In the genomic region with DNA sequence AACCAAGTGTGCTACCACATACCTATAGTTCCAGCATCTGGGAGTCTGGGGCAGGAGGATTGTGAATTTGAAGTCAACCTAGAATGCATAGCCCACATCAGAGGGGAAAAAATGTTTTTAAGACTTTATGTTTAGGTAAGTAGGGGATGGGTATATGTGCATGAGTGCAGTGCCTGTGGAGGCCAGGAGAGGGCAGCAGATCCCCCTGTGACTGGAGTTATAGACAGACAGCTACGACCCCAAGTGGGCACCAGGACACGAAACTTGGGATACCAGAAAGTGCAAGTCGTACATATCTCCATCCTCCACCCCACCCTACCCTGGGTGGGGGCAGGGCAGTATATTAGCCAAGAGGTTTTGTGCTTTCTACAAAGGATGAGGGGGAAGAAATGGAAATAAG, we compare ENCODE assay signal across 9 mouse cellular contexts. TPM values are rescaled to one million over a fixed set of nuclear protein-coding genes. Genes with fewer than 3 reads are reported as not detected.
DNase-seq lines count a peak whose midpoint lies in the region; ATAC-seq and TF ChIP-seq lines count a peak whose summit lies in the region.
"Had no signal": no experiment of that assay in that cellular context is flagged by ENCODE, and none has a peak within 500 bp of the region (broad histone marks: within the 10 kb centered on the region; RNA-seq: fewer than 3 reads in every experiment).

No protein-coding gene starts in this region.

- TF ChIP-seq CTCF in ES-Bruce4 (IDR thresholded peaks at IDR 0.05; ENCODE audit: low read depth, low read length) = peak; percentile 99
- TF ChIP-seq CTCF in bone marrow macrophage, adult 2 months (IDR thresholded peaks at IDR 0.05; ENCODE audit: low read depth, low read length) = peak; percentile 48
- TF ChIP-seq CTCF in liver, postnatal 0 days (IDR thresholded peaks at IDR 0.05; ENCODE audit: low read depth) = peak; percentile 86

- ATAC-seq in kidney, embryonic 14.5 days (ENCODE audit: low FRiP score, low TSS enrichment) = no peak
- ATAC-seq in liver, postnatal 0 days = peak; percentile 40; the same call in 1 of the 2 replicates
- no peak for ATAC-seq in activated CD4-positive, CD25-positive, alpha-beta regulatory T cell, adult 4 months

- H3K4me1 ChIP-seq in kidney, embryonic 14.5 days (ENCODE audit: control insufficient read depth, insufficient read depth, low read length) = no peaks in the 10 kb centered on the region
- peaks cover 3% of the 10 kb centered on the region for H3K4me1 ChIP-seq in ES-Bruce4 (ENCODE audit: control insufficient read depth, insufficient read depth, low read length)
- H3K4me1 ChIP-seq in bone marrow macrophage, adult 2 months (ENCODE audit: control insufficient read depth, insufficient read depth, low read length) = no peaks in the 10 kb centered on the region
- H3K4me1 ChIP-seq in liver, postnatal 0 days (ENCODE audit: insufficient read depth) = peaks cover 4% of the 10 kb centered on the region; the same call in 1 of the 2 replicates

- no peaks in the 10 kb centered on the region for H3K9me3 ChIP-seq in kidney, embryonic 14.5 days (ENCODE audit: control insufficient read depth, low read length)
- no peaks in the 10 kb centered on the region for H3K9me3 ChIP-seq in ES-Bruce4 (replicated peaks; ENCODE audit: control insufficient read depth, insufficient read depth, low read length, poor library complexity, severe bottlenecking)
- H3K9me3 ChIP-seq in liver, postnatal 0 days (ENCODE audit: low read length) = no peaks in the 10 kb centered on the region
- H3K9me3 ChIP-seq: heart, embryonic 13.5 days had no signal

- 77% methylated on average over 3 of the region's 3 CpGs for WGBS in kidney, embryonic 14.5 days
- 37% methylated on average over 3 of the region's 3 CpGs for WGBS in liver, postnatal 0 days (ENCODE audit: insufficient replicate concordance)

- no peaks in the 10 kb centered on the region for H3K27me3 ChIP-seq in kidney, embryonic 14.5 days (ENCODE audit: control insufficient read depth, insufficient read depth, low read length)
- no peaks in the 10 kb centered on the region for H3K27me3 ChIP-seq in ES-Bruce4 (ENCODE audit: control insufficient read depth, insufficient read depth, low read length, poor library complexity, severe bottlenecking)
- H3K27me3 ChIP-seq in liver, postnatal 0 days (ENCODE audit: insufficient read depth, low read length) = no peaks in the 10 kb centered on the region
- H3K27me3 ChIP-seq: heart, embryonic 13.5 days had no signal

- no peak overlapping the region for H3K4me3 ChIP-seq in kidney, embryonic 14.5 days (ENCODE audit: low read length)
- no peak overlapping the region for H3K4me3 ChIP-seq in ES-Bruce4 (ENCODE audit: low read depth, low read length)
- no peak overlapping the region for H3K4me3 ChIP-seq in bone marrow macrophage, adult 2 months (ENCODE audit: insufficient read depth, low read length)
- no peak overlapping the region for H3K4me3 ChIP-seq in liver, postnatal 0 days (ENCODE audit: low read depth, low read length)
- H3K4me3 ChIP-seq: heart, embryonic 13.5 days had no signal

- no peak overlapping the region for H3K27ac ChIP-seq in kidney, embryonic 14.5 days (ENCODE audit: low read depth, low read length)
- no peak overlapping the region for H3K27ac ChIP-seq in ES-Bruce4 (ENCODE audit: insufficient read depth, low read length)
- no peak overlapping the region for H3K27ac ChIP-seq in bone marrow macrophage, adult 2 months (ENCODE audit: insufficient read depth, low read depth, low read length)
- H3K27ac ChIP-seq in liver, postnatal 0 days (ENCODE audit: low read depth) = no peak overlapping the region
- H3K27ac ChIP-seq: heart, embryonic 13.5 days had no signal

- no peak overlapping the region for H3K9ac ChIP-seq in kidney, embryonic 14.5 days (ENCODE audit: low read depth, low read length)
- H3K9ac ChIP-seq in ES-Bruce4 (ENCODE audit: low read depth, poor library complexity, severe bottlenecking) = no peak overlapping the region
- H3K9ac ChIP-seq in liver, postnatal 0 days (replicated peaks) = no peak overlapping the region
- H3K9ac ChIP-seq: heart, embryonic 13.5 days had no signal

- no peak overlapping the region for H3K4me2 ChIP-seq in kidney, embryonic 14.5 days (replicated peaks; ENCODE audit: low read depth, low read length)
- H3K4me2 ChIP-seq in liver, postnatal 0 days (ENCODE audit: low read depth, low read length) = no peak overlapping the region
- H3K4me2 ChIP-seq: heart, embryonic 13.5 days had no signal

- H3K36me3 ChIP-seq in kidney, embryonic 14.5 days (ENCODE audit: control insufficient read depth, insufficient read depth, low read length) = peaks cover 65% of the 10 kb centered on the region
- H3K36me3 ChIP-seq in ES-Bruce4 (ENCODE audit: control insufficient read depth, insufficient read depth, low read length, poor library complexity, severe bottlenecking) = peaks cover 30% of the 10 kb centered on the region
- peaks cover 44% of the 10 kb centered on the region for H3K36me3 ChIP-seq in liver, postnatal 0 days (replicated peaks; ENCODE audit: insufficient read depth, low read length)

- TF ChIP-seq POLR2A in ES-Bruce4 (IDR thresholded peaks at IDR 0.05; ENCODE audit: insufficient read depth, low read length) = no peak
- TF ChIP-seq POLR2A in bone marrow macrophage, adult 2 months (IDR thresholded peaks at IDR 0.05; ENCODE audit: borderline replicate concordance, low read depth, low read length) = no peak

- 0 out of 2 replicates have a peak, but pooled peaks have one; percentile 6 for TF ChIP-seq EP300 in ES-Bruce4 (IDR thresholded peaks at IDR 0.05; ENCODE audit: insufficient read depth, low read depth, low read length)
- no peak for TF ChIP-seq EP300 in liver, postnatal 0 days (IDR thresholded peaks at IDR 0.05; ENCODE audit: low read depth)

- peak; percentile 44 to 47 for DNase-seq in kidney, postnatal 25 days
- peak; percentile 73 for DNase-seq in liver, postnatal 0 days
- DNase-seq in urinary bladder, postnatal 25 days (ENCODE audit: low spot score) = no peak
- no peak for DNase-seq in urinary bladder, adult 2 months (ENCODE audit: low spot score)

RNA-seq across cellular contexts. Expression of gene Mia, which starts 4.0 kb away (rescaled TPM):
- polyA plus RNA-seq in kidney, embryonic 14.5 days (2014; fragmentation: Nextera tagmentation; extraction: Ambion mirVana) = 24.5 and 30.8 TPM in 2 replicates
- polyA plus RNA-seq in ES-Bruce4 (2011; ENCODE audit: insufficient read depth, insufficient read length, low read depth, missing spikeins) = 1.0 and 3.1 TPM in 2 replicates
- not detected in 2 replicates for polyA plus RNA-seq in bone marrow macrophage, adult 2 months (2012; ENCODE audit: insufficient read depth, insufficient read length, missing spikeins)
- polyA plus RNA-seq in liver, postnatal 0 days (2015; fragmentation: Nextera tagmentation; extraction: Ambion mirVana) = 0.88 and 0.99 TPM in 2 replicates
- polyA plus RNA-seq in activated CD4-positive, CD25-positive, alpha-beta regulatory T cell, adult 4 months (2017; shearing (Covaris generic)) = under 1 TPM in 1 of 2 experiments, not detected in 1; 0.34 TPM
- polyA plus RNA-seq in urinary bladder, adult 2 months (2012; rRNA removed) = 0.23 and 0.47 TPM in 2 replicates

RNA-seq across cellular contexts. Expression of gene Gm21983, which starts 4.1 kb away (rescaled TPM):
- polyA plus RNA-seq in kidney, embryonic 14.5 days (2014; fragmentation: Nextera tagmentation; extraction: Ambion mirVana) = not detected in 2 replicates
- not detected in 2 replicates for polyA plus RNA-seq in ES-Bruce4 (2011; ENCODE audit: insufficient read depth, insufficient read length, low read depth, missing spikeins)
- not detected in 2 replicates for polyA plus RNA-seq in bone marrow macrophage, adult 2 months (2012; ENCODE audit: insufficient read depth, insufficient read length, missing spikeins)
- polyA plus RNA-seq in liver, postnatal 0 days (2015; fragmentation: Nextera tagmentation; extraction: Ambion mirVana) = not detected in 2 replicates
- under 1 TPM in 1 of 2 experiments, not detected in 1; 0.52 TPM for polyA plus RNA-seq in activated CD4-positive, CD25-positive, alpha-beta regulatory T cell, adult 4 months (2017; shearing (Covaris generic))
- polyA plus RNA-seq in urinary bladder, adult 2 months (2012; rRNA removed) = not detected in 2 replicates

RNA-seq across cellular contexts. Expression of gene Rab4b, which starts 6.3 kb away (rescaled TPM):
- 51.5 and 60.2 TPM in 2 replicates for polyA plus RNA-seq in kidney, embryonic 14.5 days (2014; fragmentation: Nextera tagmentation; extraction: Ambion mirVana)
- polyA plus RNA-seq in ES-Bruce4 (2011; ENCODE audit: insufficient read depth, insufficient read length, low read depth, missing spikeins) = 35.8 and 39.3 TPM in 2 replicates
- polyA plus RNA-seq in bone marrow macrophage, adult 2 months (2012; ENCODE audit: insufficient read depth, insufficient read length, missing spikeins) = 65.0 and 66.6 TPM in 2 replicates
- 31.5 and 32.7 TPM in 2 replicates for polyA plus RNA-seq in liver, postnatal 0 days (2015; fragmentation: Nextera tagmentation; extraction: Ambion mirVana)
- polyA plus RNA-seq in activated CD4-positive, CD25-positive, alpha-beta regulatory T cell, adult 4 months (2017; shearing (Covaris generic)) = 100 to 1,000 TPM; 126 to 166 TPM
- 69.2 and 85.6 TPM in 2 replicates for polyA plus RNA-seq in urinary bladder, adult 2 months (2012; rRNA removed)

RNA-seq across cellular contexts. Expression of gene BC024978, which starts 10.6 kb away (rescaled TPM):
- 2.9 and 4.5 TPM in 2 replicates for polyA plus RNA-seq in kidney, embryonic 14.5 days (2014; fragmentation: Nextera tagmentation; extraction: Ambion mirVana)
- polyA plus RNA-seq in ES-Bruce4 (2011; ENCODE audit: insufficient read depth, insufficient read length, low read depth, missing spikeins) = 10.9 and 12.6 TPM in 2 replicates
- 4.0 and 5.0 TPM in 2 replicates for polyA plus RNA-seq in bone marrow macrophage, adult 2 months (2012; ENCODE audit: insufficient read depth, insufficient read length, missing spikeins)
- 1.00 and 1.1 TPM in 2 replicates for polyA plus RNA-seq in liver, postnatal 0 days (2015; fragmentation: Nextera tagmentation; extraction: Ambion mirVana)
- polyA plus RNA-seq in activated CD4-positive, CD25-positive, alpha-beta regulatory T cell, adult 4 months (2017; shearing (Covaris generic)) = 1 to 10 TPM; 4.2 to 4.5 TPM
- 11.1 and 12.0 TPM in 2 replicates for polyA plus RNA-seq in urinary bladder, adult 2 months (2012; rRNA removed)

RNA-seq across cellular contexts. Expression of gene Snrpa, which starts 11.1 kb away (rescaled TPM):
- polyA plus RNA-seq in kidney, embryonic 14.5 days (2014; fragmentation: Nextera tagmentation; extraction: Ambion mirVana) = 322 and 327 TPM in 2 replicates
- 228 and 239 TPM in 2 replicates for polyA plus RNA-seq in ES-Bruce4 (2011; ENCODE audit: insufficient read depth, insufficient read length, low read depth, missing spikeins)
- 52.0 and 63.3 TPM in 2 replicates for polyA plus RNA-seq in bone marrow macrophage, adult 2 months (2012; ENCODE audit: insufficient read depth, insufficient read length, missing spikeins)
- polyA plus RNA-seq in liver, postnatal 0 days (2015; fragmentation: Nextera tagmentation; extraction: Ambion mirVana) = 39.3 and 44.9 TPM in 2 replicates
- polyA plus RNA-seq in activated CD4-positive, CD25-positive, alpha-beta regulatory T cell, adult 4 months (2017; shearing (Covaris generic)) = 100 to 1,000 TPM in 1 of 2 experiments, 10 to 100 TPM in 1; 74.6 to 109 TPM
- 114 and 140 TPM in 2 replicates for polyA plus RNA-seq in urinary bladder, adult 2 months (2012; rRNA removed)

Comparison
In these comparisons a context has a peak if more than half of its experiments do, and no peak if none do; other contexts are left out.
1. DNase-seq: peak in kidney, postnatal 25 days (2 of 2) and liver, postnatal 0 days (single experiment); none in urinary bladder, postnatal 25 days (single experiment) and urinary bladder, adult 2 months (single experiment).
2. CTCF ChIP-seq: peak in every context shown above with its lines; median percentile 99 in ES-Bruce4; 86 in liver, postnatal 0 days; 48 in bone marrow macrophage, adult 2 months.